Mouse (Mus musculus) CH12.LX (cell line): ENCODE results near the gene Brd3os. TPM values are rescaled to one million over a fixed set of nuclear protein-coding genes. Genes with fewer than 3 reads are reported as not detected.
A peak's percentile ranks its signal among the peaks of the same experiment; 100 is the strongest.

Source experiments
- DNase-seq: peaks from one replicate; pipeline ENCODE4 v3.0.0-alpha.2; 2013; ENCODE audit errors: extremely low read depth
- H3K27ac ChIP-seq: 2 replicates; pipeline ENCODE4 v1.5.1; 2012; ENCODE audit warnings: low read depth, mild to moderate bottlenecking, control low read depth, moderate library complexity; ENCODE audit not compliant: insufficient read depth
- H3K27me3 ChIP-seq: replicated peaks from 2 replicates; pipeline ENCODE3; 2012; ENCODE audit warnings: inconsistent platforms
- H3K36me3 ChIP-seq, 2 experiments: replicated peaks in 1 of 2; 2 replicates each; pipeline versions ENCODE3 to v1.6.1; 2012; ENCODE audit warnings: inconsistent platforms in 1 of 2, low read length in 1 of 2, mild to moderate bottlenecking in 1 of 2, mixed read lengths in 1 of 2, moderate library complexity in 1 of 2; ENCODE audit not compliant: control insufficient read depth in 1 of 2, insufficient read depth in 1 of 2
- H3K4me1 ChIP-seq, 2 experiments: 2 replicates each; pipeline ENCODE4 v1.6.1; 2012; ENCODE audit warnings: inconsistent platforms in 1 of 2, moderate library complexity in 1 of 2; ENCODE audit not compliant: insufficient read depth in 2 of 2, control insufficient read depth in 1 of 2
- H3K4me2 ChIP-seq: 2 replicates; pipeline ENCODE4 v1.6.1; 2012; ENCODE audit warnings: low read depth, mild to moderate bottlenecking, control low read depth; ENCODE audit not compliant: poor library complexity, insufficient read depth, severe bottlenecking
- H3K4me3 ChIP-seq, 3 experiments: fragments of 150-350 bp in 1 of 3; sonication (generic) in 1 of 3; replicated peaks in 1 of 3; 2 replicates each; pipeline versions ENCODE3 to v1.5.1; 2011 to 2012; ENCODE audit warnings: low read depth in 2 of 3, low read length in 2 of 3, mild to moderate bottlenecking in 2 of 3, moderate library complexity in 2 of 3, control low read depth in 1 of 3, improper control_type of control experiment in 1 of 3, inconsistent platforms in 1 of 3, mixed read lengths in 1 of 3; ENCODE audit not compliant: poor library complexity in 1 of 3
- H3K79me2 ChIP-seq: replicated peaks from 2 replicates; pipeline ENCODE4 v1.6.1; 2012; ENCODE audit warnings: mild to moderate bottlenecking, moderate library complexity; ENCODE audit not compliant: control insufficient read depth, poor library complexity, insufficient read depth, severe bottlenecking; ENCODE audit errors: extremely low read depth
- H3K9ac ChIP-seq: 2 replicates; pipeline ENCODE4 v1.6.1; 2012; ENCODE audit warnings: low read depth, mild to moderate bottlenecking, control low read depth, moderate library complexity; ENCODE audit not compliant: insufficient read depth
- H3K9me3 ChIP-seq: replicated peaks from 2 replicates; pipeline ENCODE3; 2012; ENCODE audit warnings: low read length, inconsistent platforms, mixed read lengths
- BHLHE40 ChIP-seq: IDR thresholded peaks from 2 replicates; pipeline ENCODE4 v1.6.1; 2011; ENCODE audit warnings: mild to moderate bottlenecking, low read depth, low read length, improper control_type of control experiment
- CHD1 ChIP-seq: IDR thresholded peaks from 2 replicates; pipeline ENCODE4 v1.6.1; 2012; ENCODE audit warnings: low read depth, low read length, improper control_type of control experiment, inconsistent platforms
- CTCF ChIP-seq, 2 experiments: IDR thresholded peaks in 1 of 2; conservative IDR thresholded peaks in 1 of 2; 2 replicates each; pipeline ENCODE4 v1.5.1; 2011 to 2012; ENCODE audit warnings: low read depth in 2 of 2, low read length in 2 of 2, improper control_type of control experiment in 1 of 2, inconsistent platforms in 1 of 2, mild to moderate bottlenecking in 1 of 2, moderate library complexity in 1 of 2
- E2F4 ChIP-seq: IDR thresholded peaks from 2 replicates; pipeline ENCODE4 v1.6.1; 2011; ENCODE audit warnings: low read depth, low read length, improper control_type of control experiment; ENCODE audit not compliant: insufficient replicate concordance
- ELF1 ChIP-seq: IDR thresholded peaks from 2 replicates; pipeline ENCODE4 v1.6.1; 2014; ENCODE audit warnings: low read depth, mild to moderate bottlenecking, inconsistent platforms, low read length, improper control_type of control experiment
- EP300 ChIP-seq: IDR thresholded peaks from 2 replicates; pipeline ENCODE4 v1.6.1; 2011; ENCODE audit warnings: low read length, improper control_type of control experiment
- ETS1 ChIP-seq: conservative IDR thresholded peaks from 2 replicates; pipeline ENCODE4 v1.6.1; 2012; ENCODE audit warnings: low read depth, mild to moderate bottlenecking, inconsistent platforms, low read length, improper control_type of control experiment, moderate library complexity
- IRF4 ChIP-seq: IDR thresholded peaks from 2 replicates; pipeline ENCODE4 v1.6.1; 2014; ENCODE audit warnings: low read depth, mild to moderate bottlenecking, inconsistent platforms, low read length, improper control_type of control experiment
- JUND ChIP-seq: conservative IDR thresholded peaks from 2 replicates; pipeline ENCODE4 v1.6.1; 2011; ENCODE audit warnings: low read depth, low read length, improper control_type of control experiment
- MAX ChIP-seq: IDR thresholded peaks from 2 replicates; pipeline ENCODE4 v1.6.1; 2011; ENCODE audit warnings: low read length, improper control_type of control experiment
- MAZ ChIP-seq: IDR thresholded peaks from 2 replicates; pipeline ENCODE4 v1.6.1; 2012; ENCODE audit warnings: low read depth, mild to moderate bottlenecking, inconsistent platforms, low read length, improper control_type of control experiment, moderate library complexity
- MEF2A ChIP-seq: IDR thresholded peaks from 2 replicates; pipeline ENCODE4 v1.6.1; 2014; ENCODE audit warnings: low read depth, mild to moderate bottlenecking, inconsistent platforms, low read length, improper control_type of control experiment, borderline replicate concordance
- NELFE ChIP-seq: IDR thresholded peaks from 2 replicates; pipeline ENCODE4 v1.6.1; 2011; ENCODE audit warnings: low read depth, low read length, improper control_type of control experiment
- NRF1 ChIP-seq: IDR thresholded peaks from 2 replicates; pipeline ENCODE4 v1.6.1; 2014; ENCODE audit warnings: low read depth, mild to moderate bottlenecking, inconsistent platforms, low read length, improper control_type of control experiment, moderate library complexity
- POLR2A ChIP-seq: IDR thresholded peaks from 2 replicates; pipeline ENCODE4 v1.6.1; 2011; ENCODE audit warnings: low read depth, mild to moderate bottlenecking, improper control_type of control experiment, low read length
- RAD21 ChIP-seq: IDR thresholded peaks from 2 replicates; pipeline ENCODE4 v1.6.1; 2011; ENCODE audit warnings: low read depth, mild to moderate bottlenecking, low read length, improper control_type of control experiment, moderate library complexity
- SIN3A ChIP-seq: IDR thresholded peaks from 2 replicates; pipeline ENCODE4 v1.6.1; 2012; ENCODE audit warnings: low read length, improper control_type of control experiment, inconsistent platforms
- UBTF ChIP-seq: IDR thresholded peaks from 2 replicates; pipeline ENCODE4 v1.6.1; 2012; ENCODE audit warnings: low read depth, mild to moderate bottlenecking, inconsistent platforms, low read length, improper control_type of control experiment, moderate library complexity
- ZKSCAN1 ChIP-seq: IDR thresholded peaks from 2 replicates; pipeline ENCODE4 v1.6.1; 2012; ENCODE audit warnings: low read depth, inconsistent platforms, low read length, improper control_type of control experiment, borderline replicate concordance
- ZMIZ1 ChIP-seq: IDR thresholded peaks from 2 replicates; pipeline ENCODE4 v1.6.1; 2012; ENCODE audit warnings: low read depth, mild to moderate bottlenecking, inconsistent platforms, low read length, improper control_type of control experiment
- ZNF384 ChIP-seq: IDR thresholded peaks from 2 replicates; pipeline ENCODE4 v1.6.1; 2012; ENCODE audit warnings: low read depth, low read length, improper control_type of control experiment, inconsistent platforms
- dilution Hi-C: fragments of 300-500 bp; cut with MboI; formaldehyde crosslinking; loops from 2 replicates; pipeline ENCODE4 v1.14.3; 2020; ENCODE audit warnings: low sequenced_read_pairs; ENCODE audit not compliant: extremely low pct_unique_long_range_greater_than_20kb, extremely low pct_ligation_motif_present
- in situ Hi-C: fragments of 300-500 bp; cut with MboI; formaldehyde crosslinking; loops from 3 replicates; pipeline ENCODE4 v1.14.3; 2019; ENCODE audit warnings: low sequenced_read_pairs, low pct_ligation_motif_present, low pct_unique_long_range_greater_than_20kb, mixed read lengths
- polyA plus RNA-seq: library from polyadenylated mRNA; unstranded; fragments of >175 nt; gene quantifications from 2 replicates; pipeline ENCODE4 v1.2.1, GENCODE M21; 2012; ENCODE audit warnings: low read depth; ENCODE audit not compliant: insufficient read length
- total RNA-seq, 2 experiments: library from RNA; depleted of rRNA; stranded (reverse); fragments of 300-350 nt in 1 of 2; fragments of >200 nt in 1 of 2; gene quantifications; 2 replicates each; pipeline ENCODE4 v1.2.3; 2012 to 2014

The Brd3os gene
- total and polyA plus RNA-seq, 3 experiments: 1.2 to 2.1 (median 1.8) TPM

DNA sequence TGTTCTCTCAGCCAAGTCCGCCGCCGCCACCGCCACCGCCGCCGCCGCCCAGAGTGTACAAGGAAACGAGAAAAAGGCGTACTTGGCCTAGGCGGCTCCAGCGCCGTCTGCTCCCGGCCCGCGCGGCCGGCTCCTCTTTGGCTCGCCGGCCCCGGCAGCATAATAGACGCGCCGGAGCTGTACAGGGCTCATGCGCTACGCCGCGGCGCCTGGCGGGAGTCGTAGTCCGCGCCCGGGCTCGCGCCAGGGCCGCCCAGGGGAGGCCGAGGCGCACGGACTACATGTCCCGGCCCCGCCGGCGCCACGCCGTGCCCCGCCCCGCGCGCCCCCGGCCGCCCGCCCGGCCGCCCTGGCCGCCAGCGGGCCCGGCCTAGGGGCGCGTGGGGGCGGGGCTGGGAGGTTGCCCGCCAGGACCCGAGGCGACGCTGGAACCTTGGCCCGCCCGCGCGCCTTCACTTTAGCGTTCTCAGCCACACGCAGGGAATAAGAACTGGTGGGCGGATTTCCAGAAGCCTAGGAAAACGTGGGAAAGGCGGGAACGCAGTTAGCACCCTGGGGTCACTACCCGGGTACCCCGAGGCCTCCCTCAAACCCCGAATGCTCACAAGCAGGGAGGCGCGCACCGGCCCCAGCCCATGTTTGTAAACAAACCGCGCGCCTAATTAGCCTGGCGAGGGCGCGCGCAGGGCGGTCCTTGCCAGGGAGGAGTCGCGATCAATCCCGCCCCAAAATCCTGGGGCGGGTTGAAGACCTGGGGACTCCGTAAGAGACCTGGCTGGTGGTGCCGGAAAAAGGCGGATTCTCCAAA is 33.6 kb downstream of the Brd3os start (continued):
- TF ChIP-seq NELFE (peak; percentile 83), ELF1 (no peak), ZMIZ1 (peak; percentile 56; the same call in 1 of the 2 replicates), MEF2A (no peak), MAX (no peak), SIN3A (peak; percentile 59; the same call in 1 of the 2 replicates), UBTF (no peak), ETS1 (no peak), E2F4 (no peak), ZNF384 (no peak), IRF4 (peak; percentile 22; the same call in 1 of the 2 replicates)

- H3K36me3 ChIP-seq: peaks cover 0 to 8% of the 10 kb centered on the region in 2 experiments
- H3K27me3 ChIP-seq: no peaks in the 10 kb centered on the region
- no peaks in the 10 kb centered on the region for H3K9me3 ChIP-seq
- dilution Hi-C loops: no loop called here
- no peaks in the 10 kb centered on the region; the same call in 1 of the 2 replicates for H3K79me2 ChIP-seq
- peak overlapping the region; percentile 95 for H3K4me2 ChIP-seq
- in situ Hi-C loops: no loop called here
- H3K4me3 ChIP-seq: peak overlapping the region; percentile 59 to 66 (median 66)
- no peak overlapping the region for H3K27ac ChIP-seq
- no peak for DNase-seq
- peaks cover 6 to 46% of the 10 kb centered on the region in 2 experiments for H3K4me1 ChIP-seq
- TF ChIP-seq IRF4 (peak; percentile 4; the same call in 1 of the 2 replicates), BHLHE40 (no peak)
- TF ChIP-seq, all 38 proteins: peak for 1
- peak overlapping the region; percentile 92; the same call in 1 of the 2 replicates for H3K9ac ChIP-seq
These were observed 34.4 kb downstream of the Brd3os start for GRCm38 (mm10) chr2:27476303-27477192.

GRCm38 (mm10) chr2:27479821-27480220 is 37.7 kb downstream of the Brd3os start:
- Histone ChIP-seq H3K9me3 (no peaks in the 10 kb centered on the region), H3K4me3 (no peak overlapping the region), H3K27ac (no peak overlapping the region), H3K4me1 (peaks cover 6 to 18% of the 10 kb centered on the region in 2 experiments), H3K4me2 (no peak overlapping the region), H3K36me3 (no peaks in the 10 kb centered on the region), H3K27me3 (no peaks in the 10 kb centered on the region), H3K79me2 (no peaks in the 10 kb centered on the region), H3K9ac (no peak overlapping the region)
- no peak for DNase-seq
- in situ Hi-C loops (no loop called here), dilution Hi-C loops (no loop called here)
- TF ChIP-seq CHD1 (no peak), POLR2A (no peak), MAZ (no peak), JUND (no peak), ZNF384 (no peak), ZKSCAN1 (no peak), ZMIZ1 (no peak), MAX (no peak), CTCF (conservative IDR thresholded peaks at IDR 0.05 in 1 of 2, IDR thresholded peaks at IDR 0.05 in 1 of 2; ENCODE audit: low read depth in 2 of 2, low read length in 2 of 2) (no peak), RAD21 (no peak), ELF1 (no peak), NRF1 (no peak), EP300 (no peak)
